Mouse (Mus musculus) liver, postnatal 0 days (tissue): ENCODE results near the gene Prom1.

Source experiments
- CTCF ChIP-seq: sonication (generic); IDR thresholded peaks from 2 replicates; pipeline ENCODE4 v1.5.1; 2016; ENCODE audit warnings: antibody characterized with exemption, low read depth
- EP300 ChIP-seq: IDR thresholded peaks from 2 replicates; pipeline ENCODE4 v1.6.1; 2016; ENCODE audit warnings: antibody characterized with exemption, low read depth, mild to moderate bottlenecking

- no peak for TF ChIP-seq CTCF
- TF ChIP-seq EP300, result no peak
Measured at GRCm38 (mm10) chr5:44075432-44075831, 26.4 kb downstream of the Prom1 start.
